ENCODE assay signal across 14 mouse cellular contexts in genomic region chr13:71960846-71961735, GRCm38 (mm10). TPM values are rescaled to one million over a fixed set of nuclear protein-coding genes. Genes with fewer than 3 reads are reported as not detected.
DNase-seq lines count a peak whose midpoint lies in the region; ATAC-seq lines count a peak whose summit lies in the region.
"Had no signal": no experiment of that assay in that cellular context is flagged by ENCODE, and none has a peak within 500 bp of the region (broad histone marks: within the 10 kb centered on the region; RNA-seq: fewer than 3 reads in every experiment).

No protein-coding gene starts in this region.

- peaks cover 87% of the 10 kb centered on the region for H3K27me3 ChIP-seq in heart, embryonic 10.5 days (ENCODE audit: insufficient read depth, poor library complexity, severe bottlenecking)
- peaks cover 98% of the 10 kb centered on the region for H3K27me3 ChIP-seq in lung, embryonic 15.5 days
- H3K27me3 ChIP-seq in limb, embryonic 13.5 days = peaks cover 91% of the 10 kb centered on the region

- 0 out of 2 replicates have a peak overlapping the region, but pooled peaks have one; percentile 32 for H3K27ac ChIP-seq in heart, embryonic 10.5 days
- peak overlapping the region; percentile 59; the same call in 1 of the 2 replicates for H3K27ac ChIP-seq in lung, embryonic 15.5 days
- H3K27ac ChIP-seq in limb, embryonic 13.5 days = no peak overlapping the region
- H3K27ac ChIP-seq: forebrain, embryonic 12.5 days had no signal

- DNase-seq in heart, embryonic 10.5 days (ENCODE audit: low spot score) = no peak
- DNase-seq in heart, postnatal 10 days = no peak
- no peak for DNase-seq in lung, postnatal 10 days
- peak; percentile 11 for DNase-seq in retina, postnatal 1 day
- no peak for DNase-seq in spleen, postnatal 4 days (ENCODE audit: low spot score in 2 of 2)
- DNase-seq: right cerebral cortex, adult 18-20 months had no signal

- H3K4me3 ChIP-seq in heart, embryonic 10.5 days = peak overlapping the region; percentile 70
- peak overlapping the region; percentile 53 for H3K4me3 ChIP-seq in lung, embryonic 15.5 days
- H3K4me3 ChIP-seq in limb, embryonic 13.5 days = peak overlapping the region; percentile 66
- H3K4me3 ChIP-seq: megakaryocyte, embryonic 14.5 days had no signal

- peaks cover 37% of the 10 kb centered on the region for H3K4me1 ChIP-seq in heart, embryonic 10.5 days
- H3K4me1 ChIP-seq in lung, embryonic 15.5 days = 0 out of 2 replicates have a peak, but pooled peaks cover 13% of the 10 kb centered on the region
- H3K4me1 ChIP-seq in limb, embryonic 13.5 days = peaks cover 34% of the 10 kb centered on the region

- intact Hi-C loops in heart, postnatal 10 days (cut with DNase I) = loop anchor here (2.0 to 5.0 kb wide), 2 partner anchors 668 to 714 kb away; partner anchors contain the start of gene Irx2

- no peaks in the 10 kb centered on the region for H3K36me3 ChIP-seq in heart, embryonic 10.5 days
- H3K36me3 ChIP-seq in lung, embryonic 15.5 days = no peaks in the 10 kb centered on the region
- H3K36me3 ChIP-seq in limb, embryonic 13.5 days = peaks cover 3% of the 10 kb centered on the region; the same call in 1 of the 2 replicates
- H3K36me3 ChIP-seq: forebrain, embryonic 12.5 days had no signal

- ATAC-seq in lung, embryonic 15.5 days (ENCODE audit: borderline replicate concordance, extremely low read depth, low FRiP score, low TSS enrichment) = no peak
- no peak for ATAC-seq in limb, embryonic 13.5 days (ENCODE audit: low FRiP score, low read depth)
- ATAC-seq in CD4-positive, CD25-positive, alpha-beta regulatory T cell, adult 4 months = no peak

- peak overlapping the region; percentile 53 for H3K4me2 ChIP-seq in lung, embryonic 15.5 days
- peak overlapping the region; percentile 83 for H3K4me2 ChIP-seq in limb, embryonic 13.5 days (replicated peaks)

- WGBS in heart, embryonic 10.5 days = 11% methylated on average over 9 of the region's 9 CpGs
- WGBS in lung, embryonic 15.5 days = 7% methylated on average over 9 of the region's 9 CpGs
- WGBS in limb, embryonic 13.5 days = 5% methylated on average over 9 of the region's 9 CpGs

- H3K9ac ChIP-seq in lung, embryonic 15.5 days = peak overlapping the region; percentile 23
- peak overlapping the region; percentile 67 for H3K9ac ChIP-seq in limb, embryonic 13.5 days
- H3K9ac ChIP-seq: forebrain, embryonic 12.5 days had no signal

- no peaks in the 10 kb centered on the region for H3K9me3 ChIP-seq in heart, embryonic 10.5 days
- no peaks in the 10 kb centered on the region for H3K9me3 ChIP-seq in lung, embryonic 15.5 days
- H3K9me3 ChIP-seq in limb, embryonic 13.5 days = no peaks in the 10 kb centered on the region
- H3K9me3 ChIP-seq: forebrain, embryonic 12.5 days had no signal

RNA-seq across cellular contexts. Expression of gene Irx1, which starts 2.4 kb away (rescaled TPM):
- 1.7 and 1.9 TPM in 2 replicates for polyA plus RNA-seq in heart, embryonic 10.5 days (2016; fragmentation: Nextera tagmentation; extraction: Ambion mirVana)
- total RNA-seq in heart, postnatal 10 days (2021) = 1 to 10 TPM; 3.9 to 4.6 TPM
- polyA plus RNA-seq in lung, embryonic 15.5 days (2015; fragmentation: Nextera tagmentation; extraction: Ambion mirVana) = 10.5 and 10.9 TPM in 2 replicates
- polyA plus RNA-seq in limb, embryonic 13.5 days (2015; fragmentation: Nextera tagmentation; extraction: Ambion mirVana) = 6.5 and 9.4 TPM in 2 replicates
- polyA plus RNA-seq in CD4-positive, CD25-positive, alpha-beta regulatory T cell, adult 4 months (2017; shearing (Covaris generic)) = not detected
- total RNA-seq: hematopoietic stem cell, adult 5-6 weeks had no signal
- polyA plus RNA-seq: C2C12; testis, adult 2 months had no signal
